Mouse (Mus musculus): Measurements from ENCODE around the gene Nat10. TPM values are rescaled to one million over a fixed set of nuclear protein-coding genes. Genes with fewer than 3 reads are reported as not detected.

Nat10 gene
- polyA plus RNA-seq, 1 experiment from 2014 or later, result 20.8 TPM

DNA sequence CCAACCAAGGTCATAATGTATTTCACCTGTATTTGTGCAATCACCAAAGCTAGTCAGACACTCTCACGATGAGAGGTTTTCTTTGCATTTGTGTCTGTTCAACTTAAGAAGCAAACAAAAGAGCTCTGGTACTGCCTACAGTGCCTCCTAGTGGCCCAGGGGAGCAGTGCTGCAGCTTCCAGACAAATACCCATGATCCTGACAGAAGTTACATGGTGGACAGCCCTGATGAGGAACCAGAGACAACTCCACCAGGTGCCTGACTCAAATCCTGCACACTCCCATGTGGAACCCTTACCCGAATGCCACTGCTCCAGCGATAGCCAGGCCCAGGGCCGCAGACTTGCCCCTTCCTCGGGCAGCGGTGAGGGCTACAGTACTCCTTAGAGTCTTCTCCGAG lies 17.1 kb downstream of the Nat10 start:
- DNase-seq (ENCODE audit: low spot score) (peak; percentile 81), ATAC-seq (replicated peaks; ENCODE audit: insufficient number of reproducible peaks, low FRiP score, low TSS enrichment, low read depth) (no peak)
- no peaks in the 10 kb centered on the region for H3K9me3 ChIP-seq (replicated peaks; ENCODE audit: control insufficient read depth, low read length)
- no peak overlapping the region for H3K4me2 ChIP-seq (ENCODE audit: low read depth, low read length)
- H3K9ac ChIP-seq (replicated peaks; ENCODE audit: low read length), result no peak overlapping the region
- H3K27me3 ChIP-seq (ENCODE audit: control insufficient read depth, insufficient read depth, low read length), result no peaks in the 10 kb centered on the region
- no peaks in the 10 kb centered on the region for H3K4me1 ChIP-seq (ENCODE audit: control insufficient read depth, insufficient read depth, low read length)
- H3K36me3 ChIP-seq (replicated peaks; ENCODE audit: control insufficient read depth, insufficient read depth, low read depth, low read length), result no peaks in the 10 kb centered on the region
- 84% methylated on average over 7 of the region's 7 CpGs for WGBS
- H3K27ac ChIP-seq (replicated peaks; ENCODE audit: low read depth, low read length), result no peak overlapping the region
- no peak overlapping the region for H3K4me3 ChIP-seq (ENCODE audit: low read depth, low read length)

- no peak for ATAC-seq (replicated peaks; ENCODE audit: insufficient number of reproducible peaks, low FRiP score, low TSS enrichment, low read depth)
- Histone ChIP-seq H3K9ac (replicated peaks; ENCODE audit: low read length) (no peak overlapping the region), H3K4me3 (ENCODE audit: low read depth, low read length) (no peak overlapping the region), H3K9me3 (replicated peaks; ENCODE audit: control insufficient read depth, low read length) (no peaks in the 10 kb centered on the region), H3K27me3 (ENCODE audit: control insufficient read depth, insufficient read depth, low read length) (no peaks in the 10 kb centered on the region), H3K27ac (replicated peaks; ENCODE audit: low read depth, low read length) (no peak overlapping the region), H3K36me3 (replicated peaks; ENCODE audit: control insufficient read depth, insufficient read depth, low read depth, low read length) (no peaks in the 10 kb centered on the region), H3K4me1 (ENCODE audit: control insufficient read depth, insufficient read depth, low read length) (no peaks in the 10 kb centered on the region), H3K4me2 (ENCODE audit: low read depth, low read length) (no peak overlapping the region)
- 90% methylated on average over 2 of the region's 2 CpGs for WGBS
- DNase-seq (ENCODE audit: low spot score), result no peak
These were observed 17.5 kb downstream of the Nat10 start for GRCm38 (mm10) chr2:103743536-103743935.

DNA sequence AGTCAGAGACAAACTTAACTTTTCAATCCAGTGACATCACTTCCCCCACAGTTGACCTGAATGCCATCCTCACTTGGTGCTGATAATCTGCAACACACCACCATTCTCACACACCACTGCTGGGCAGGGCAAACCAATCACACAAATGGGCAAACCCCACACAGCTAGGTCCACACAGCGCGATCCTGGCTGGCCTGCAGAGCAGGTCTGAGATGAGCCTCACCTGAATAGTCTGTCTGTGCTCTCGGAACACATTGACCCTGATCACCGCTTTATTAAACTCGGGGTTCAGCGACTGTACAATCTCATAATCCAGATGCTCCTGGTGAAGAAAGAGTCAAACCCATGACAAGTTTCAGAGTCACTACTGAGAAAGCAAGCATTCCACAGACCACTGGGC lies 18.2 kb downstream of the Nat10 start:
- DNase-seq (ENCODE audit: low spot score), result no peak
- H3K36me3 ChIP-seq (replicated peaks; ENCODE audit: control insufficient read depth, insufficient read depth, low read depth, low read length), result no peaks in the 10 kb centered on the region
- WGBS, result 92% methylated on average over 6 of the region's 6 CpGs
- no peaks in the 10 kb centered on the region for H3K9me3 ChIP-seq (replicated peaks; ENCODE audit: control insufficient read depth, low read length)
- no peaks in the 10 kb centered on the region for H3K27me3 ChIP-seq (ENCODE audit: control insufficient read depth, insufficient read depth, low read length)
- no peak overlapping the region for H3K9ac ChIP-seq (replicated peaks; ENCODE audit: low read length)
- no peak for ATAC-seq (replicated peaks; ENCODE audit: insufficient number of reproducible peaks, low FRiP score, low TSS enrichment, low read depth)
- no peaks in the 10 kb centered on the region for H3K4me1 ChIP-seq (ENCODE audit: control insufficient read depth, insufficient read depth, low read length)
- no peak overlapping the region for H3K27ac ChIP-seq (replicated peaks; ENCODE audit: low read depth, low read length)
- H3K4me2 ChIP-seq (ENCODE audit: low read depth, low read length), result no peak overlapping the region
- no peak overlapping the region for H3K4me3 ChIP-seq (ENCODE audit: low read depth, low read length)

GRCm38 (mm10) chr2:103731423-103731822 lies 29.6 kb downstream of the Nat10 start:
- ATAC-seq (replicated peaks; ENCODE audit: insufficient number of reproducible peaks, low FRiP score, low TSS enrichment, low read depth), result no peak
- H3K4me2 ChIP-seq (ENCODE audit: low read depth, low read length), result no peak overlapping the region
- no peak for DNase-seq (ENCODE audit: low spot score)
- no peak overlapping the region for H3K9ac ChIP-seq (replicated peaks; ENCODE audit: low read length)
- no peaks in the 10 kb centered on the region for H3K9me3 ChIP-seq (replicated peaks; ENCODE audit: control insufficient read depth, low read length)
- H3K27me3 ChIP-seq (ENCODE audit: control insufficient read depth, insufficient read depth, low read length), result no peaks in the 10 kb centered on the region
- no peak overlapping the region for H3K27ac ChIP-seq (replicated peaks; ENCODE audit: low read depth, low read length)
- WGBS, result 97% methylated on average over 6 of the region's 6 CpGs
- H3K4me1 ChIP-seq (ENCODE audit: control insufficient read depth, insufficient read depth, low read length), result no peaks in the 10 kb centered on the region
- H3K36me3 ChIP-seq (replicated peaks; ENCODE audit: control insufficient read depth, insufficient read depth, low read depth, low read length), result peaks cover 5% of the 10 kb centered on the region; the same call in 1 of the 2 replicates
- no peak overlapping the region for H3K4me3 ChIP-seq (ENCODE audit: low read depth, low read length)

- Histone ChIP-seq H3K9ac (replicated peaks; ENCODE audit: low read length) (no peak overlapping the region), H3K36me3 (replicated peaks; ENCODE audit: control insufficient read depth, insufficient read depth, low read depth, low read length) (peaks cover 5% of the 10 kb centered on the region; the same call in 1 of the 2 replicates), H3K4me1 (ENCODE audit: control insufficient read depth, insufficient read depth, low read length) (no peaks in the 10 kb centered on the region), H3K9me3 (replicated peaks; ENCODE audit: control insufficient read depth, low read length) (no peaks in the 10 kb centered on the region), H3K27ac (replicated peaks; ENCODE audit: low read depth, low read length) (no peak overlapping the region), H3K4me2 (ENCODE audit: low read depth, low read length) (no peak overlapping the region), H3K4me3 (ENCODE audit: low read depth, low read length) (no peak overlapping the region), H3K27me3 (ENCODE audit: control insufficient read depth, insufficient read depth, low read length) (no peaks in the 10 kb centered on the region)
- DNase-seq (ENCODE audit: low spot score), result no peak
- 82% methylated on average over 8 of the region's 8 CpGs for WGBS
- ATAC-seq (replicated peaks; ENCODE audit: insufficient number of reproducible peaks, low FRiP score, low TSS enrichment, low read depth), result no peak
These were observed 30.1 kb downstream of the Nat10 start for GRCm38 (mm10) chr2:103730999-103731398.

DNA sequence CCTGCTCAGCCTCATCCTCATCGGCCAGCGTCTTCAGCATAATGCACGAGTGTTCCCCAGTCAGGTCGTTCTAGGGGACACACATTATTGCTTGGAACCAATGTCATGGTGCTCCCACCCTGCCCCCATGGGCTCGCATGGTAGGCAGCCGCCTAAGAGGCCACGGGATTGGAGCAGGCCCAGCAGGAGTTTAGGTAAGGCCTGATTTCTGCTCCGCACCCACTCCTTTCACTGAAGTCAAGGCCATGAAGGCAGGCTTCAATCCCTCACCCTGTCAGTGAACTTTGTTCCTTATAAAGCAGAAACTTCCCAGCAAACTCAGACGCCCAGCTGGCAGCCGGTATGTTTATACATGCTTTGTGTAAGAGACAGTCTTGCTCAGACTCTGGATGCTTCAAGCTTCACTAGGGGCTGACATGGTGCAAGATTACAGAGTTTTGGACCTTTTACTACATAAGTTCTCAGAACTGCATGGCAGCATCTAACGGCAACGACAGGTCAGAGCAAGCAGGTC lies 33.0 kb downstream of the Nat10 start:
- H3K9me3 ChIP-seq (replicated peaks; ENCODE audit: control insufficient read depth, low read length), result no peaks in the 10 kb centered on the region
- no peak overlapping the region for H3K4me3 ChIP-seq (ENCODE audit: low read depth, low read length)
- H3K27me3 ChIP-seq (ENCODE audit: control insufficient read depth, insufficient read depth, low read length), result no peaks in the 10 kb centered on the region
- DNase-seq (ENCODE audit: low spot score) (no peak), ATAC-seq (replicated peaks; ENCODE audit: insufficient number of reproducible peaks, low FRiP score, low TSS enrichment, low read depth) (no peak)
- H3K36me3 ChIP-seq (replicated peaks; ENCODE audit: control insufficient read depth, insufficient read depth, low read depth, low read length), result peaks cover 6% of the 10 kb centered on the region
- 88% methylated on average over 12 of the region's 12 CpGs for WGBS
- no peak overlapping the region for H3K27ac ChIP-seq (replicated peaks; ENCODE audit: low read depth, low read length)
- H3K4me1 ChIP-seq (ENCODE audit: control insufficient read depth, insufficient read depth, low read length), result no peaks in the 10 kb centered on the region
- no peak overlapping the region for H3K9ac ChIP-seq (replicated peaks; ENCODE audit: low read length)
- H3K4me2 ChIP-seq (ENCODE audit: low read depth, low read length), result no peak overlapping the region

DNA sequence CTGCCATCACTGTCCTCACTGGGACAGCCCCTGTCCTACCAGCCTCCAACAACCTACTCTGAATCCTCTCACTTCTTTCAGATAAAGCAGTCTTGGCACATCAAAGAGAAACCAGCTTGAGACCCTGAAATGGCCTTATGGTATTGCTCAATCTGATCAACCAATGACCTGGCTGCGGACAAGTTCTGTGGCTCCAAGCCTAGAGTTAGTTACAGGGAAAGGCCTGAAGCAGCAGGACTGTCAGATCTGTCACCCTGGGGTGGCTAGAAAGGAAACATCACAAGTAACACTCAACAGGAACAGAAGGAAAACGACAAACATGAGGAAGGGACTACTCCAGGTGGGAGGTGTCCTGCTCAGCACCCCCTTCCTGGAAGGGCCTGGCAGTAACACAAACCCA lies 36.5 kb downstream of the Nat10 start:
- DNase-seq (ENCODE audit: low spot score), result no peak
- Histone ChIP-seq H3K9me3 (replicated peaks; ENCODE audit: control insufficient read depth, low read length) (no peaks in the 10 kb centered on the region), H3K27me3 (ENCODE audit: control insufficient read depth, insufficient read depth, low read length) (no peaks in the 10 kb centered on the region), H3K4me2 (ENCODE audit: low read depth, low read length) (no peak overlapping the region), H3K27ac (replicated peaks; ENCODE audit: low read depth, low read length) (no peak overlapping the region), H3K4me3 (ENCODE audit: low read depth, low read length) (no peak overlapping the region), H3K9ac (replicated peaks; ENCODE audit: low read length) (no peak overlapping the region), H3K4me1 (ENCODE audit: control insufficient read depth, insufficient read depth, low read length) (no peaks in the 10 kb centered on the region), H3K36me3 (replicated peaks; ENCODE audit: control insufficient read depth, insufficient read depth, low read depth, low read length) (peaks cover 4% of the 10 kb centered on the region)
- 81% methylated on average over 2 of the region's 2 CpGs for WGBS
- no peak for ATAC-seq (replicated peaks; ENCODE audit: insufficient number of reproducible peaks, low FRiP score, low TSS enrichment, low read depth)

- H3K9ac ChIP-seq (replicated peaks; ENCODE audit: low read length), result no peak overlapping the region
- no peaks in the 10 kb centered on the region; the same call in 1 of the 2 replicates for H3K36me3 ChIP-seq (replicated peaks; ENCODE audit: control insufficient read depth, insufficient read depth, low read depth, low read length)
- no peaks in the 10 kb centered on the region for H3K4me1 ChIP-seq (ENCODE audit: control insufficient read depth, insufficient read depth, low read length)
- no peaks in the 10 kb centered on the region for H3K9me3 ChIP-seq (replicated peaks; ENCODE audit: control insufficient read depth, low read length)
- peak; percentile 31; the same call in 1 of the 2 replicates for ATAC-seq (replicated peaks; ENCODE audit: insufficient number of reproducible peaks, low FRiP score, low TSS enrichment, low read depth)
- H3K27ac ChIP-seq (replicated peaks; ENCODE audit: low read depth, low read length), result no peak overlapping the region
- DNase-seq (ENCODE audit: low spot score), result no peak
- H3K4me3 ChIP-seq (ENCODE audit: low read depth, low read length), result no peak overlapping the region
- 90% methylated on average over 7 of the region's 7 CpGs for WGBS
- H3K27me3 ChIP-seq (ENCODE audit: control insufficient read depth, insufficient read depth, low read length), result no peaks in the 10 kb centered on the region
- no peak overlapping the region for H3K4me2 ChIP-seq (ENCODE audit: low read depth, low read length)
These were observed 41.8 kb downstream of the Nat10 start for GRCm38 (mm10) chr2:103719292-103719646.

Measured in embryonic facial prominence, embryonic 11.5 days (tissue).